Comparison of ENCODE assay signal across 12 mouse cellular contexts in the genomic region with DNA sequence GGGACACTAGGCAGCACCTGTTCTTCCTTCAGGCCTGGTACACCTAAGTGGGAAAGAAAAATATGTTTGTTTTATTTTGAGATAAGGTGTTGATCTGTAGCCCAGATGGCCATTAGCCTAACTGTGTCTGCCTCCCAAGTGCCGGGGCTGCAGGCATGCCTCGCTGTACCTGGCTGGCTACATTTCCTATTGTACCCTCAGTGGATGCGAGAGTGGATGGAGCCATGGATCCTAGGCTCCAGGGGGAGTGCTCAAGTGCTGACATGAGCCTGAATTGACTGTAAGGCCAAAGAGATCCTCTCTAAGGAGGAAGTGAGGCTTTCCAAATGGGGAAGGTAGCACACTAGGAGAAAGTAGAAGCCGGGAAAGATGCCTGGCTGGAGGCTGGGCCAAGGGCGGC.
"Had no signal": no experiment of that assay in that cellular context is flagged by ENCODE, and none has a peak within 500 bp of the region (broad histone marks: within the 10 kb centered on the region; RNA-seq: fewer than 3 reads in every experiment).

No protein-coding gene starts in this region.

- H3K4me3 ChIP-seq: myocyte had no signal

- H3K27me3 ChIP-seq: kidney, embryonic 15.5 days had no signal

- H3K9ac ChIP-seq: kidney, embryonic 15.5 days; midbrain, embryonic 12.5 days had no signal

- H3K27ac ChIP-seq: limb, embryonic 13.5 days; midbrain, embryonic 12.5 days had no signal

- DNase-seq: kidney, adult 2 months; kidney, postnatal 14 days; left cerebral cortex, postnatal 4 days; lung, adult 18-20 months; right cerebral cortex, adult 18-20 months; right cerebral cortex, postnatal 25 days; thymus, adult 18-20 months had no signal

- H3K9me3 ChIP-seq: kidney, embryonic 15.5 days; limb, embryonic 13.5 days; midbrain, embryonic 12.5 days; neural tube, embryonic 15.5 days had no signal
